Mouse (Mus musculus): ENCODE measurements at regions not wholly inside any gene's neighbourhood (a gene's known extent, or its start where the extent isn't known, plus 50 kb on each side); places are given as distances from the start of the nearest gene placed in this dataset.
A peak's percentile ranks its signal among the peaks of the same experiment; 100 is the strongest.

GRCm38 (mm10) chr1:90390422-90390821 lies 186.6 kb downstream of the Ackr3 start:
- intact Hi-C loops (cut with DNase I; ENCODE audit: low total_unique reads), result no loop called here
- DNase-seq, result no peak

DNA sequence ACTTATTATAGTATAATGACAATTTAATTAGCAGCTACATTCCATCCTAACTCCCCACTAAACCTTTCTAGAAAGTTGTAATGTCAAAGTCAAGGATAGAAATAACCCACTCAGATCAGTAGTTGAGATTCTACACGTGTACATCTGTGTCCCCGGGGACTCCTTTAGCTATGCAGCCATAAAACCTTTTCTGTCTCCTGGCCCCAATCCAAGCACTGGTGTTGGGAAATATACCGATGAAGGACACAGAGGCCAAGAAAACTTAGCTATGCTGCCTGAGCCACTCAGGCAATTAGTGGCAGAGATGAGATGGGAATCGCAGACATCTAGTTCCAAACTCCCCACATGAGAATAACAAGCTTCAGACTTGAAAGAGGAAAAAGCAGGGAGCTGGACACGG lies 190.1 kb downstream of the Ackr3 start:
- intact Hi-C loops (cut with DNase I; ENCODE audit: low total_unique reads), result no loop called here
- no peak for DNase-seq

DNA sequence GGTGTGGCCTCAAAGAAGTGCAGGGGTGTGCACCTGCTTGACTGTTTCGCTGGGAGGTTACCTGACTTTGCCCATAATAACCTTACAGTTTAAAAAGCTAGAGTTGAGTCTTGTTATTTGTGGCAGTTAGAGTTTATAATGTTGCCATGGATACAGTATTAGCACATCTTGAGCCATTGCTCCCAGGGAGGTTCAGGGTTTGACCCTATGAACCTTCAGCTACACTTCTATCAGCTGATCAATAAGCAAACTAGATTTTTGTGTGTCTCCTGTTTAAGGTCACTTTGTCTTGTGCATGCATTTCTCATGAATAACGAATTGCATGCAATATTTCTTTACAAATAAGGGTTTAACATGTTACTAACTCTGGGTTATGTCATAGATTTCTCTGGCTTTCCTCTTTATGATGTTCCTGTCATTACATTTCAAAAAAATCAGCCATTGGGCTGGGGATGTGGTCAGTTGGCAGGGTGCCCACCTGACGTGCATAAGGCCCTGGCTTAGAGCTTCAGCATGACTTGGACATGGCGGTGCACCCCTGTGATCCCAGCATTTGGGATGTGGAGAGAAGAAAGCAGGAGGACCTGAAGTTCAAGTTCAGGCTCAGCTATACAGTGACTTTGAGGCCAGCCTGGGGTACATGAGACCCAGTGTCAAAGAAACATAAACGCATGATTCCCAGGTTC lies 191.7 kb downstream of the Ackr3 start:
- intact Hi-C loops (cut with DNase I; ENCODE audit: low total_unique reads), result no loop called here
- DNase-seq, result no peak

- DNase-seq, result no peak
- intact Hi-C loops (cut with DNase I; ENCODE audit: low total_unique reads), result no loop called here
These were observed 192.9 kb downstream of the Ackr3 start for GRCm38 (mm10) chr1:90396660-90397059.

GRCm38 (mm10) chr1:90397355-90397754 lies 193.6 kb downstream of the Ackr3 start:
- no peak for DNase-seq
- intact Hi-C loops (cut with DNase I; ENCODE audit: low total_unique reads), result no loop called here

DNA sequence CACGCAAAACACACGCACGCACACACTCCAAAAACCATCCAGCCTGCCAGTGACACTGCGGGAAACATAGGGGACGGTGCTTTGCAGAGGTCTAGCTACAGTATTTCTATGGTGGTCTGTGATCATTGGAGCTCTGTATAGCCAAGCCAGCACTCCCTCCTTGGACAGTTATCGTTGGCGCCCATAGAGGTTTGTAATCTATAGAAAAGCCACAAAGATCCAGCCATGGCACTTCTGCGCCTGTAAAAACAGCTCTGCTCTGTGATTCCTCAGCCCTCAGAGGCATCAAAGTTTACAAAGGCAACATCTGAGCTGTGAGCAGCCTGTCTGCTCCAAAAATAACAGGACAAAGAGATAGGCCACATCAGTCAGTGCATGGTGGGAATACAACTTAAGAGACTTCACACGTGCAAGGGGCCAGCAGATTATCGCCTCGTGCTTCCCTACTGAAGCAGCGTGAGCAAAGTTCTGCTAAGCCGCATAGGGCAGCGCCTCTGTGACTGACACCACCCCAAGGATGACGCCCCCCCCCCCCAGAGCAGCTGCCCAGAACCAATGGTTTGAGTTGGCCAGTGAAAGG lies 194.7 kb downstream of the Ackr3 start:
- DNase-seq, result no peak

DNA sequence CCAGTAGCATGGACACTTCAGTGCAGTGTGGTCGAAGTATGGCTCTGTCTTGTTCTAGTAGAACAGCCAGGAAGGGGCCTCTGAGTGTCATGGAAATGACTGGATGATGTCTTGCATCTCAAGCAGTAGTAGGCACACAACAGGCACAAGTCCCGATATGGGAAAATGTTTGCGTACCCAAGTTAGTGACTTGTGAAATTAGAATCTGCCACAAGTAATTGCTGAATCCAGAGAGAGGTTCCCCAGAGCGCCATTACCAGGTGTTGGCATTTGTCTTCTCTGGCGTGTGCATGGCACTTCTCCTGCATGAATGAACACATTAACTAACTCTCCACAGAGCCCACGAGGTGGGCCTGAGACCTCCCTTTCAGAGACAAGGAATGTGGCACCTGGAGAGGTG lies 199.3 kb downstream of the Ackr3 start:
- no peak for DNase-seq
- intact Hi-C loops (cut with DNase I; ENCODE audit: low total_unique reads), result no loop called here

More for the DNA sequence above, 194.7 kb downstream of the Ackr3 start:
- intact Hi-C loops (cut with DNase I; ENCODE audit: low total_unique reads), result no loop called here

DNA sequence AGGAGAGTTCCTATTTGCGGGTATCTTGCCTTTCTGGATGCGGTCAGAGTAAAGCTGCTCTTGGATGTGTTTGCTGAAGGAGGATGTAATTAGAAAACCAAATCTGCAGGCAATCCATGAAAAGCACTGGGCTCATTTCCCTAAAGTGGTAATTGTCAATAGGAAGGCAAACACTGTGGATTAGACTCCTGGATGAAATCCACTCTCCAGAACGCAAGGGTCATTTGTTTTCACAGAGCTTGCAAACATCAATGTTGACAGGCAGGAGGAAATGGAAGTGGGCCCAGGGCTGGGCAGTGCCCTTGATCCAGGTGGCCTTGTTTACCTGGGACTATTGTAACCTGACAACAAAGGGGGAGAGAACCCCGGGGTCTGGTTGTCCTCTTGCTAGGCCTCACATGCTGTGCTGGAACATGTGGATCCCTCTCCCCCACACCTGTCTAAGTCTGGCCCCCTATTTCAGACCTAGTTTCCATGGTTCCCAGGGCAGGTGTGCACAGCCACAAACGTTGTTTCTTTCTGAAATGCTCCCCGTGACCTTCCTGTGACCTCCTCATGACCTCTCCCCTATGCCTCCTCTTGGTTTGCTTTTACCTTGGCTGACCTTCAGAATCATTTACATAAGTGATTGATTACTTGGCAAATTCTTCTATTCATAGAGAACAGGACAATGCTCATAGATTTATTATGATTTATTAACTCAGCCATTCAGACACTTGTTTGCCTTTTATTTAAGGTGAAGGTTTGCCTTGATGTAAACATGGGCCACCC lies 197.9 kb upstream of the Cops8 start:
- intact Hi-C loops (cut with DNase I; ENCODE audit: low total_unique reads), result no loop called here

GRCm38 (mm10) chr1:90406663-90407062 lies 196.1 kb upstream of the Cops8 start:
- intact Hi-C loops (cut with DNase I; ENCODE audit: low total_unique reads), result no loop called here
- no peak for DNase-seq

More for the DNA sequence above, 197.9 kb upstream of the Cops8 start:
- no peak for DNase-seq

DNA sequence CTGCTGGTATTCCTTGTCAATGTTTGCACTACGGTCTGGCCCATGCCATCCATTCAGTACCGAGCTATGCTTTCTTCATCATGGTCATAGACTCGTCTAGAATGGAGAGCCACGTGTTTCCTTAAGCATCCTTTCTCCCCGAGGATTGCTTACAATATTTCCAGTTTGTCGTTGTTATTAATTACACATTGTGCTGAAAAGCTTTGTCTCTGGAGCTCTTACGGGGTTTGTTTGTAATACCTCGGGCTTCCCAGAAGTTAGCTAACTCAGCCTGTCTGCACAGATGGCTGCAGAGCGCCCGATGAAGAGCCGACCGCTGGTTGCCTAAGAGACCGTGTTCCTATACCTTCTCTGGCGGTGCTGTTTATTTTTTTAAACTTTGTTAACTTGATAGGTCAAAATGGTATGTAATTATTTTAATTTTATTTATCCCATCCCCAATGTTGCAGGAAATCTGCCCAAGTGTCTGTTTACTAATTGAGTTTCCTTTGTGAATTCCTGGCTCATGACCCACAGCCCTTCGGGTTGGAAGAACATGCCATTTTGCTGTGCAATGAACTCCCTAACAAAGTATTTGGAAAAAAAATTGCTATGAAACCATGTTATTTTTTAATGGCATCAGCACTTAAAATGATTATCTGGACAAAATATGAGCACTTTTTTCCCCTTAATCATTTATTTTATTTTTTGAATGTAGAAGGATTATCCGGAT lies 194.1 kb upstream of the Cops8 start:
- no peak for DNase-seq
- intact Hi-C loops (cut with DNase I; ENCODE audit: low total_unique reads), result no loop called here

DNA sequence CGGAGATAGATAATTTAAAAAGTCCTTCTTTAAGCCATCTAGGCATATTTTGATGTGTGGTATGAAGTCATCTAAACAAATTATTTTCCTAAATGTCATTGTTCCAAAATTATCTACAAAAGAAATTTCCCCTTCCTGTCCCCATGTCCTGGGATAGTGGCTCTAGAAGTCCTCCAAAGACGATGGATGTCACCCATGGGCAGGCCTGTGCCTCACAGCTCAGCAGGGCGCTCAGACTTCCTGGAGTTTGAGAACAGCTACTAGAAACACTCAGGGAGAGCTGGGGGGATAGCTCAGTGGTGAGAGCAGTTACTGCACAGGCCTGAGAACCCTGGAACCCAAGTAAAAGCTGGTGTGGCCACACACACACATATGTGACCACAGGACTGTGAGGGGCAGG lies 193.5 kb upstream of the Cops8 start:
- no peak for DNase-seq
- intact Hi-C loops (cut with DNase I; ENCODE audit: low total_unique reads), result no loop called here

DNA sequence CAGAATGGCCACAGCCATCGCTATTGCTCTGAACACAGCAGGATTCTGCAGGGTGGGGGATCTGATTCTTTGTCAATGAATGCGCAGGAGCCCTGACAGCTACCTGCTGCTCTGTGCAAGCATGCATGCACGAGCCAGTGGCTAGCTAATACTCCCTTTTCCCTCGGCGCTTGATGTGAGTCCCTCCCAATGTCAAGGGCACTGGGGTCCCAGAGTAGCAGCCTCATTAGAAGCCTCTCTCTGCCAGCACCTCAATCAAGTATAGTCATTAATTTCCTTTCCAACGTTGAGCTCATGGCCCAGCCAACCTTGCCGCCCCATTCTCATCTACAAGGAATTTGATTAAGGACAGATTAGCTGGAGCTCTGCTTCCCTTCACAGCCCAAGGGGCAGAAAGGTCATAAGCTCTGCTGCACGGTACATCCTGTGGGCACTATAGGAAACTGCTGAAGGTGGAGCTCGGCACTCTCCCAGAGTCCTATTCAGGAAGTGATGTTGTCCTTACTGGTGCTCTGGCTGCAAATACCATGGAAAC lies 190.2 kb upstream of the Cops8 start:
- intact Hi-C loops (cut with DNase I; ENCODE audit: low total_unique reads), result no loop called here
- DNase-seq, result no peak

- intact Hi-C loops (cut with DNase I; ENCODE audit: low total_unique reads), result no loop called here
- no peak for DNase-seq
These were observed 188.0 kb upstream of the Cops8 start for GRCm38 (mm10) chr1:90414751-90415150.

DNA sequence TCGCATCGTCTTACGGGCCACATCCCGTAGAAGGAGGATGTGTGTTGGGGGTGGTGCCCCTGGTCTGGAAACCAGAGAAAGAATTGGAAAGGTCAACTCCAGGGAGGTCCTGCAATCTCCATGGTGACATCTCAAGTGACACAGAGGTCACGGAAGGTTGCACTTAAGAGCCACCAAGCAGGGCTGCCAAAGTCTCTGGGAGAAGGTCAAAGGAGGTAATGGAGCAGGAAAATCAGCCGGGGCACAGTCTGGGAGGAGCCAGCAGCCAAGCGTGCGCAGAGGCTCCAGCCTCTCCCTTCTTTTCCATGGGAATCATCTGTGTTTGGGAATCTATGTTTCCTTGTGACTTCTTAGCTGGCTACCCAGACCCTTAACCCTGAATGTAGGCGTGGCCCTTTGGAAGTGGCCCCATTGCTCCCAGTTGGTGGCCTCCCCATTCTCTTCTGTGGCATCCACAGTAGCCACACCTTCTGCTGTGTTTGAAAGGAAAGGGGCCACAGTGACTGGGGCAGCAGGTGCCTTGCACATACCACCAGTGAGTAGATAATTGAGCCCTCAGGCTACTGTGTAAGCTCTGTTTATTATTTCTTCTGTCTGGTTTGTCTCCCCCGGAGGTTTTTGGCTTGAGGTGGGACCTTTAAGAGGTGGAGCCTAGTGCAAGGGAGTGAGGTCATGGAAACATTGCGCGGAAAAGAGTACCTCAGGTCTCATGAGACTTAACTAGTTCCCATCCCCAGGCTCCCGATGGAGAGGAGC lies 178.5 kb upstream of the Cops8 start:
- intact Hi-C loops (cut with DNase I; ENCODE audit: low total_unique reads), result no loop called here
- DNase-seq, result peak; percentile 62

DNA sequence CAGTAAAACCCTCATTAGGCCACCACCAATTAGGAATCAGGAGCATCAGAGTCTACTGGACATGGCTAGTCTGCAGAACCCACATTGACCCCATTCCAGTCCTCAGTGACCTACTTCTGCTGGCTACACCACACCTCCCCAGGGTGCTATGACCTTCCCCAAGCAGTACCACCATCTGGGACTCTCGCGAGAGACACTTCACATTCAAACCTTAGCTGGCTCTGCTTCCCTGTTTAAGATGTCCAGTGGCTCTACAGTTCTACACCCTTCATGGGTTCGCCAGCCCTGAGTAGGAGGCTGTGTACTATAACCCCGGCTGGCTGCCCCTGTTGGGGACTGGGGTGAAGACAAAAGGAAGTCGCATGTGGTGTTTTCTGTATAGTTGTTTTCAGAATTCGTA lies 174.4 kb upstream of the Cops8 start:
- intact Hi-C loops (cut with DNase I; ENCODE audit: low total_unique reads), result no loop called here
- DNase-seq, result no peak

GRCm38 (mm10) chr1:90428774-90429173 lies 174.0 kb upstream of the Cops8 start:
- intact Hi-C loops (cut with DNase I; ENCODE audit: low total_unique reads), result no loop called here
- no peak for DNase-seq

GRCm38 (mm10) chr1:90430480-90430879 lies 172.3 kb upstream of the Cops8 start:
- DNase-seq, result no peak
- intact Hi-C loops (cut with DNase I; ENCODE audit: low total_unique reads), result no loop called here

DNA sequence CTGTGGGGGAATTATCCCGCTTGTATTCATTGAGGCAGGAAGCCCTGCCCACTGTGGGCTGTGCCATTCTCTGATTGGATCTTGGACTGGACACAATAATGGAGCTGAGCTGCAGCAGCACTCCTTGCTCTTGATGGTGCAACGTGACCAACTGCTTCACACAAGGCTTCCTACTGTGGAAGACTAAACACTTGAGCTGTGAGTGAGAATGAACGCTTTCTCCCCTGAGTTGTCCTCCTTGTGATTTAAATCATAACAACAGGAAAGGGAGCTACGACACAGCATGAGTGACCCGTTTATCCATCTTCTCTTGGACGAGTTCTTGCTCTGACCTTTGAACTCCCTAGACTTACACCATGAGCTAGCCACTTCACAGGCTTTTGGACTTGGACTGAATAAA lies 171.0 kb upstream of the Cops8 start:
- no peak for DNase-seq
- intact Hi-C loops (cut with DNase I; ENCODE audit: low total_unique reads), result no loop called here

GRCm38 (mm10) chr1:90433911-90434310 lies 168.9 kb upstream of the Cops8 start:
- intact Hi-C loops (cut with DNase I; ENCODE audit: low total_unique reads), result no loop called here
- no peak for DNase-seq
